Mouse (Mus musculus): ENCODE measurements at regions not wholly inside any gene's neighbourhood (a gene's known extent, or its start where the extent isn't known, plus 50 kb on each side); places are given as distances from the start of the nearest gene placed in this dataset.
A peak's percentile ranks its signal among the peaks of the same experiment; 100 is the strongest.

DNA sequence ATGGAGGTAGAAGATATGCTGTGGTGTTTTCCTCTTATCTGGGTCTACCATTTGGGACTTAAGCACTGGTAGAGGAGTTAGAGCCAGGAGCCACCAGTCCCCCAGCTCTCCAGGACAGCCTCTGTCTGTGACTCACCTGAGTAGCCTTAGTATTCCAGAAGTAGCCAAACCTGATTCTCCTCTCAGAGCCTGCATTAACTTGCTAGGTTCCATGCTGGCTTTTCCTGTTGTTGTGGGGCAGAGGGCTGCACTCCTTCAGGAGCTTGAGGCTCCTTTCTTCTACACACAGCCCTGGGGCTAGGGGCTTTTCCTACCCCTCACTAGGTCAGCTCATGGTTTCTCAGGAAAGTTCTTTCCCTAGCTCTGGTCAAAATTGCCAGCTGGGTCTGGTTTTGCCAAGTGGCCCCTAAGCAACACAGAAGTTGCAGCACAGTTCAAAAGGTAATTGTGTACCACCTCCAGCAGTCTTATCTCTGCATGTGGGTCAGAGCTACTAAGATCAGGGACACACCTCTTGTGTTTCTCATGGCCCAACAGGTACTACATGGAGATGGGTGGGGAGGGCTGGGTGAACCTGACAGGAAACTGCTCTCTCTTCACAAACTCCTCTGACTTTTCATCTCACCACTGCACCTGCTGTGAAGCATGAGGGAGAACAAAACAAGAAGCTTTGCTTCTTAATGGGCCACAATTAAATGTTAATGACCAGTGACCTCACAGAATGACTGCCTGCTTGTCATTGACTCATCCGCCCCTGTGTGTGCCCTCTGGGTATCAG lies 129.7 kb upstream of the Shh start:
- WGBS: 65% methylated on average over 1 of the region's 1 CpGs
- DNase-seq (ENCODE audit: low read depth, low spot score): no peak

DNA sequence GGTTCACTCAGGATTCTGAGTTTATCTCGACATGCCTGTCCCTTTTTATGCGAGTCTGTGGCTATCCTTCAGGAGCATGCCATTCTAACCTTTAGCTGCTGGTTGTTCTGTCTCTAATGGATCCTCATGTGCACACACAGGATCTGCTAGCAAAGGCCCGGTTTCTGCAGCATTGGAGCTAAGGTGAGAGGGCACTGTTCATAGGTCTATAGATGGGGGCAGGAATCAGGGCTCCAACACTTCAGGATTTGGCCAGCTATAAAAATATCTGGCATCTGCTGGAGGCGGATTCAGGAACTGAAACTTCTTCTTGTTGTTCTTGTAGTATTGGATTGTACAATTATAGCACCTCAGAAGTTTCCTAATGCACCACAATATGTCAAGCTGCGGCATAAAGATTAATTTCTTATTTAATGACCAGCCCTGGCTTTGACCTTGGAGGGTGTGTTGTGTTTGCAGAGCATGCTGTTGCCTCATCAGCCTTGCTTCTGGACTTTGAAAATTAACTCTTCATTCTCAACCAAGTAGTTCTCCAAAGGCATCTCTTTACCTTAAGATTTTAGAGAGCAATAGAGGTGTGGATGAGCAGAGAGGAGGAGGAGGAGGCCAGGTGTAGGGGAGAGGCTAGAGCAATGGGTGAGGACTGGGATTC lies 104.4 kb upstream of the Shh start:
- no peak for DNase-seq (ENCODE audit: low read depth, low spot score)
- WGBS: 32% methylated on average over 5 of the region's 5 CpGs

DNA sequence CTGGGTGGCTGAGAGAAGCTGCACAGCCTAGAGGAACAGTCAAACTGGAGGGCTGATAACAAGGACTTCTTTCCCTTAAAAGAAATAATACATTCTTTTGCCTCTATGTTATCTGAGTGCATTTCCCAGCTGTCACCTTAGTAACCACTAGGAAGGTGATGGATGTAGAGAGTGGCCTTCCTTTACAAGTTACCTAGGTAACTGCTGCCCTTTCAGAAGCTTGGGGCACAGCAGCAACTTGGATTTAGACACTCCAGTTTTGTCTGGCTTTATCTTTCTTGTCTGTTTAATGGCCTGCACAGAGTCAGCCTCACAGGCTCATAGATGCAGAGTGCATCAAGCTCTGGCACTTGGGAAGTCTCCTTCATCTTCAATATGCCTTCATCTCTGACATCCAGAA lies 101.4 kb upstream of the Shh start:
- DNase-seq (ENCODE audit: low read depth, low spot score): no peak

DNA sequence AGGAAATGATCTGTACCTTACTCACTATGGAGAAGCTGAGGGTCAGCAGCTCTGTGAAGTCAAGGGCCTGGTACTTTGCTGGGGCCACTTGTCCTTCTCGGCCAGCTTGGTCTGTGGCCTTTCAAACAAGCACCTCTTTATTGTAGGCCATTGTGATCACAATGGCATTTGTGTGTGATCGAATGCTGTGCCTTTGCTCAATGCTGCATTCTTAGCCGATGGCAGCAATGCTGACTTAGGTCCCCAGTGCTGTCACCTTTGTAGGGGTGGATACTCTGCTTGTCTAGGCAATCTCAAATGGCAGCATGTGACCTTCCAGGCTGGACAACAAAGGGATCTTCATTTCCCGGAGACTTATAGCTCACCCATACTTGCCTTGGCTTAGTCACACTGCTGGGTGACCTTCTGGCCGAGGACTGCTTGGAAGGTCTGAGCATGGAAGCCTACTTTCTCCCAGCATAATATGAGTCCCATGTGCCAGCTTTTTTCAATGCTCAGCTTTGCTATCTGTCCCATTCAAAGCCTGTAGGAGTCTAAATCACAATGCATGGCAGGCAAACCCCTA lies 100.4 kb upstream of the Shh start:
- 91% methylated on average over 5 of the region's 5 CpGs for WGBS
- DNase-seq (ENCODE audit: low read depth, low spot score): no peak

DNA sequence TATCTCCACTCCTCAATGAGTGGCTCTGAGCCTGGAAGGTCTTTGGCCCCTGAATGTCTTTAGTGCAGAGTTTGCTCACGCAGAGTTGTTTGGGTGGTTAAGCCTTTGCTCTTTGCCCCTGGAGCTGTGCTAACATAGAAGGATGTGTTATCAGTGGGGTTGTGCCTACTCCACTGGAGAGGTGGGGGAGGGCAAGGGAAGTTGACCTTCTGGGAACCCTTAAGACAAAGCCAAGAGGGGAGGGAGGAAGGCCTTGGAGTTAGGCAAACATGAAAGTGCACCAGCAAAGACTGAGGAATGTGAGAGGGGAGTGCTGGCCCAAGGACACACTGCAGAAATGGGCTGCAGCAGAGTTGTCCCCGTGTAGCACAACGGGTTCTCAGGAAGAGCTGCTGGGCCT lies 96.3 kb upstream of the Shh start:
- peak; percentile 22 for DNase-seq (ENCODE audit: low read depth, low spot score)
- WGBS: 16% methylated on average over 3 of the region's 3 CpGs

DNA sequence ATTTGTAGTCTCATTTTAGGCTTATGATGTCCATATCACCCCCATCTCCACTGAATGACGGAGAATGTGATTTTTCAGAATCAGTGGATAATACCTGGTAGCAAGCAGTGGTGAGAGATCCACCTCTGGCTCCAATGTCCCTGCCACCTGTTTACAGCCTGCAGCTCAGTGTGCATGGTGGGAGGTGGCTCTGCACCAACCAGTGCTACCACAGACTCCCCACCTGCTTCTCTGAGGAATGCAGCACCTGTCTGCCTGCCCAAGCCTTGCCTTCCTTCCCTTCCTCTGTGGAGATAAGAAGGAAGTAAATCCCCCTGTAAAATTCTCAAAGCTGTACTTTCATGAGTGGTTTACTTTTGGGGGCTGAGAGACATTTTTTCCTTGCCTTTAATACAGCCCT lies 95.9 kb upstream of the Shh start:
- DNase-seq (ENCODE audit: low read depth, low spot score): no peak
- 30% methylated on average over 1 of the region's 1 CpGs for WGBS

DNA sequence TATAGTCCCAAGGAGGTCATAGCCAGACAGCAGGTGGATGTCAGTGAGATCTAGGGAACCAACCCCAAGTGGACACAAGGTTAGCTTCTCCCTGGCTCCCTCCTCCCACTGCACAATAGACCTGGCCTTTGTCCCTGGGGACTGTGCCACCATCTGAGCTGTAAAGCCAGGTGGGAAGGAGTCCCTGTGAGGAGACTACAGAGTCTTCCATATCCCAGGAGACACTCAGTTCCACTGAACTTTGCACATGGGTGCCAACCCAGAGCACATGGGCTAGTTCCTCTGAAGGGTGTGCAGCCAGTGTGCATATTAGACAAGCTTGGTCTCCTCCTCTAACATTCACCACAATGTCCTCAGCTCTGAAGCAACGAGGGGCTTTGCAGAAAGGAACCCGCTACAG lies 86.5 kb upstream of the Shh start:
- DNase-seq (ENCODE audit: low read depth, low spot score): no peak
- WGBS: 86% methylated on average over 2 of the region's 2 CpGs

DNA sequence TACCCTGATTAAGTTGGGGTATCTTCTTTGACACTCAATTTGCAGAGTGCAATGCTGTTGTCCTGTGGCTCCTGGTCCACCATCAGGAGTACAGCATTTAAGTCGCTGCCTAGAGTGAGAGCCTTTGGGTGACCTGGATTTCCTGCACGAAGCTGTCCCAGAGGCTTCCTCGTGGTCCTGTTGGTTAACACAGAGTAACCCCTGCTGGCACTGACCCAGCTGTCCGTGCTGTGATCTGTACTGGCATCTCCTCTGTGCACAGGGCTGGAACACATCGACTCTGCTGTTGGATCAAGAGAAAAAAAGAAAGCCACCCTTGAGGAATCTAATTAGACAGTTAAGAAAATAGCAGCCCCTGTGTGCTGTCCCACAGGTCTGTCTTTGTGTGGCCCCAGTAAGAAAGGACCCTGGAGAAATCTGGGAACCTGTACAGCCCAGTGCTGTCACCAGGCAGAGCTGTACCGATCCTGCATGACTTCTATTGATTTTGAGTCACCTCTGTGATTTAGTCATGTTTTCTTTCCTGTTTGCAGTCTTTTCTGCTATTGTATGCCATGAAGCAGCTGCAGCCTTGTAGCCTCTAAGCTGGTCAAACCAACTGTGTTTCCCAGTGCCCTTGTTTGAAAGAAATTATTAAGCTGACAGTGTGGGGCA lies 63.3 kb upstream of the Shh start:
- WGBS: 47% methylated on average over 6 of the region's 6 CpGs
- no peak for DNase-seq (ENCODE audit: low read depth, low spot score)

DNA sequence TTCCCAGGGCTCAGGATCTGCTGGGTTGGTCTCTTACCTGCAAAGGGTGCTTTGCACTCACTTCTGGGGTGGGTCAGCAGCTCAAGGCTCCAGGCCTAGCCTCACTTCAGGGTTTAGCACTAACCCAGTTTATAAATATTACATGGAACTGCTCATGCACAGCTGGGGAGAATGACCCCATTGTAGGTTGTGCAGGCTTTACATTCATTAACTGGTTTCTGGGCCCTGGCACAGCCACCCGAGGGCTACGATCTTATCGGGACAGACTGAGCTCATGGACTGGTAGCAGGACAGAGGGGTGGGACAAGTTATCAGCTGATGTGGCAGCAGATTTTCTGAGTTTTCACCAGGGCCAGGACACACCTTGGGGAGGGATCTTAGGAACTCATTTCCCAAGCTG lies 59.4 kb upstream of the Shh start:
- no peak for DNase-seq (ENCODE audit: low read depth, low spot score)
- 76% methylated on average over 3 of the region's 3 CpGs for WGBS

DNA sequence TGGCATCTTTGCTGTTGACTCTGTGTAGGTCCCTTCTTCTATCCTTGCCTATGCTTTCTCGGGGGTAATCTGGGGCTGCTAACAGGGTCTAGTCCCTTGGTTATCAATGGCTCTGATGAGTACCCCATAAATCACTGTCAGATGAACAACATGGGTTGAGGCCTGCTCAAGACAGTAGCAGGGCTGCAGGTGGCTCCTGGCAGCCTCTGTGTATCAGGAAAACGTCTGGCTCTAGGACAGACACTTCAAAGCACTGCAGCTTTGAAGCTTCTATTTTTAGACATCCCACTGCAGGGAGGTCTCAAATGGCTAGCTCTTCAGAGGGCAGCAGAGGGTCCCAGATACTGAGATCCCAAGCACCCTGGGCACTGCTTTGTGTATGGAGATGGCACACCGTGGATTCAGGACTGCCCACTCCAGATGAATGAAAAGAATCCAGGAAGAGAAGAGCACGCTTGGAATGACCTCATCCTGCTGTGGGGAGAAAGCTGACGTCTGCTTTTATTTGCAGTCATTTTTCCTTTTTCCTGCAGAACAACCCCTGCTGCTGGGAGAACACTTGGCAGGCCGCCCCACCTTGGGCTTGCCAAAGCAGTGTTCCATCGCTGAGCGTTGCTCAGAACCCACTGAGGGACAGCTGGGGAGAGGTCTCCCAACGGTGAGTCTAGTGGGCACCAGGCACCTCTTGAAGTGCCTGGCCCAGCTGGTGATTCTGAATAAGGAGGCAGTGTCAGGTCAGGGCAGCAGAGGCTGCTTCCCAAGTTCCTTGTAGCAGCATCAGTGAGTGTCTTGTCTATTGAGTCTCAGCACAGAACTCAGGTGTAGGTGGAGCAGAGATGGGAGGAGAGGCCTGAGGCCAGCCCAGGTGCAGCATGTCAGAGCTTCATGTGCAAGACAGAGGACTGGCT lies 54.0 kb upstream of the Shh start:
- no peak for DNase-seq (ENCODE audit: low read depth, low spot score)
- WGBS: 12% methylated on average over 9 of the region's 9 CpGs

DNA sequence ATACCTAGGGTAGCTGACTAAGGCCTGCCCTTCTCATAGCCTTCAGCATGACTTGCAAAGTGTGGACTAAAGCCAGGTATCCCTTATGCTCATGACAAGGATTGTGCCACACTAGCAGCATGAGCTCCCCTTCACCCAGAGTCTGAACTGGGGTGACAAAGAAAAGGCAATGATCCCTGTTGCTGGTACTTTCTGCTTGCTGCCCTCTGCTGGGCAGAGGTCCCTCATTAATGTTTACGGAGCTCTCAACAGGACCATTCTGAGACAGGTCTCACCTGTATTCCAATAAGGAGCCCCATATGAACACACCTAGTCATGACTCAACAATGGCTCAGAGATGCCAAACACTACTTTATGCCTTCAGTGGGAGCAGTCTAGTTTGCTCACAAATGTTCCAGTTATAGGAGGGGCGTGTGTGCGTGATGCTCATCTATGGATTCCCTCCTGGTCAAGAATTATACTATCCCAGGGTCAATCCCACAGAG lies 52.0 kb upstream of the Shh start:
- no peak for DNase-seq (ENCODE audit: low read depth, low spot score)
- WGBS: 77% methylated on average over 3 of the region's 3 CpGs
